Mouse (Mus musculus): Measurements from ENCODE around the gene Tat.

Tat gene

GRCm38 (mm10) chr8:109990224-109990623 is at the start of gene Tat:
Gene Tat, plus strand, starts transcription at chr8:109990437.
- DNase-seq, result no peak

GRCm38 (mm10) chr8:109941606-109942360 is 48.5 kb upstream of the Tat start:
- no peak for DNase-seq

- no peak for DNase-seq
These were observed 45.0 kb upstream of the Tat start for GRCm38 (mm10) chr8:109945153-109945632.

GRCm38 (mm10) chr8:109945694-109946093 is 44.5 kb upstream of the Tat start:
- peak; percentile 19 for DNase-seq

GRCm38 (mm10) chr8:109946272-109946671 is 44.0 kb upstream of the Tat start:
- DNase-seq, result peak; percentile 33

- DNase-seq, result peak; percentile 31
These were observed 42.6 kb upstream of the Tat start for GRCm38 (mm10) chr8:109947447-109948284.

GRCm38 (mm10) chr8:109948285-109948564 is 42.0 kb upstream of the Tat start:
- DNase-seq, result no peak

GRCm38 (mm10) chr8:109952171-109952570 is 38.1 kb upstream of the Tat start:
- DNase-seq, result no peak

- DNase-seq, result no peak
These were observed 35.7 kb upstream of the Tat start for GRCm38 (mm10) chr8:109954486-109954948.

- peak; percentile 55 for DNase-seq
These were observed 32.8 kb upstream of the Tat start for GRCm38 (mm10) chr8:109957167-109958028.

GRCm38 (mm10) chr8:109958036-109958655 is 32.1 kb upstream of the Tat start:
- peak; percentile 32 for DNase-seq

- no peak for DNase-seq
These were observed 31.1 kb upstream of the Tat start for GRCm38 (mm10) chr8:109959112-109959511.

- DNase-seq, result peak; percentile 85
These were observed 28.4 kb upstream of the Tat start, which contains the start of gene Marveld3 for GRCm38 (mm10) chr8:109961693-109962367. Gene Marveld3, minus strand, starts transcription at chr8:109962203.

GRCm38 (mm10) chr8:109962896-109963295 is 27.3 kb upstream of the Tat start:
- no peak for DNase-seq

- no peak for DNase-seq
These were observed 26.8 kb upstream of the Tat start for GRCm38 (mm10) chr8:109963421-109963820.

- no peak for DNase-seq
These were observed 26.1 kb upstream of the Tat start for GRCm38 (mm10) chr8:109964106-109964505.

- DNase-seq, result no peak
These were observed 21.4 kb upstream of the Tat start for GRCm38 (mm10) chr8:109968837-109969236.

GRCm38 (mm10) chr8:109970323-109970722 is 19.9 kb upstream of the Tat start:
- no peak for DNase-seq

GRCm38 (mm10) chr8:109972901-109973300 is 17.3 kb upstream of the Tat start:
- DNase-seq, result no peak

GRCm38 (mm10) chr8:109979339-109979738 is 10.9 kb upstream of the Tat start:
- no peak for DNase-seq

GRCm38 (mm10) chr8:109982386-109983105 is 7.7 kb upstream of the Tat start:
- DNase-seq, result no peak

Measured in kidney, adult 18-20 months (tissue).